Mouse (Mus musculus) kidney, embryonic 16.5 days (tissue): ENCODE measurements at regions not wholly inside any gene's neighbourhood (a gene's known extent, or its start where the extent isn't known, plus 50 kb on each side); places are given as distances from the start of the nearest gene placed in this dataset.
A peak's percentile ranks its signal among the peaks of the same experiment; 100 is the strongest.
"Not testable (repeated sequence)": the region's sequence is repeated elsewhere in the genome, so short reads cannot be mapped to it uniquely, and the experiment has no call there.

Experiments
- ATAC-seq: fragments of 200-750 bp; cut with Nextera tagmentation; 2 replicates; pipeline ENCODE4 v1.8.0; 2017; ENCODE audit warnings: moderate TSS enrichment; ENCODE audit not compliant: low FRiP score, low TSS enrichment
- H3K27ac ChIP-seq: fragments of 300-500 bp; sonication (generic); 2 replicates; pipeline ENCODE4 v1.5.1; 2014; ENCODE audit warnings: low read length
- H3K27me3 ChIP-seq: fragments of 300-500 bp; sonication (generic); 2 replicates; pipeline ENCODE4 v1.6.1; 2014; ENCODE audit warnings: low read length, control low read depth, mixed read lengths; ENCODE audit not compliant: insufficient read depth
- H3K36me3 ChIP-seq: fragments of 300-500 bp; sonication (generic); 2 replicates; pipeline ENCODE4 v1.6.1; 2014; ENCODE audit warnings: low read length, control low read depth, mixed read lengths; ENCODE audit not compliant: insufficient read depth
- H3K4me1 ChIP-seq: fragments of 300-500 bp; sonication (generic); 2 replicates; pipeline ENCODE4 v1.6.1; 2014; ENCODE audit warnings: low read length, control low read depth, mixed read lengths; ENCODE audit not compliant: insufficient read depth
- H3K4me2 ChIP-seq: fragments of 300-500 bp; sonication (generic); replicated peaks from 2 replicates; pipeline ENCODE4 v1.6.1; 2014; ENCODE audit warnings: low read depth, low read length
- H3K4me3 ChIP-seq: fragments of 300-500 bp; sonication (generic); 2 replicates; pipeline ENCODE4 v1.5.1; 2014; ENCODE audit warnings: mild to moderate bottlenecking, low read length
- H3K9ac ChIP-seq: fragments of 300-500 bp; sonication (generic); replicated peaks from 2 replicates; pipeline ENCODE4 v1.6.1; 2014; ENCODE audit warnings: low read length
- H3K9me3 ChIP-seq: fragments of 300-500 bp; sonication (generic); 2 replicates; pipeline ENCODE4 v1.6.1; 2016; ENCODE audit warnings: low read length, control low read depth
- WGBS: fragments of 180-500 bp; shearing (Covaris S2); extraction: QIAGEN DNeasy Blood & Tissue Kit; methylation state at CpG from one replicate; pipeline ENCODE4 v1.1.7; 2014; 5-methylcytosine and 5-hydroxymethylcytosine counted together

- no peaks in the 10 kb centered on the region for H3K9me3 ChIP-seq
- no peak overlapping the region for H3K9ac ChIP-seq
- no peaks in the 10 kb centered on the region for H3K36me3 ChIP-seq
- no peak for ATAC-seq
- no peak overlapping the region for H3K4me3 ChIP-seq
- no peaks in the 10 kb centered on the region for H3K4me1 ChIP-seq
- no peak overlapping the region for H3K27ac ChIP-seq
- no peaks in the 10 kb centered on the region for H3K27me3 ChIP-seq
- no peak overlapping the region for H3K4me2 ChIP-seq
Observed at GRCm38 (mm10) chr1:7671566-7671965, 2863.9 kb downstream of the Gm37988 start.

GRCm38 (mm10) chr1:7709206-7709605 is 2901.5 kb downstream of the Gm37988 start:
- H3K9ac ChIP-seq, H3K9me3 ChIP-seq, H3K4me1 ChIP-seq, H3K36me3 ChIP-seq, H3K4me2 ChIP-seq, H3K27me3 ChIP-seq, H3K4me3 ChIP-seq, H3K27ac ChIP-seq, ATAC-seq: not testable (repeated sequence)
- WGBS, result 82% methylated on average over 6 of the region's 6 CpGs

GRCm38 (mm10) chr1:7732725-7733124 is 2925.0 kb downstream of the Gm37988 start:
- Histone ChIP-seq H3K27ac (no peak overlapping the region), H3K4me1 (no peaks in the 10 kb centered on the region), H3K27me3 (no peaks in the 10 kb centered on the region), H3K9me3 (no peaks in the 10 kb centered on the region), H3K36me3 (no peaks in the 10 kb centered on the region), H3K4me2 (no peak overlapping the region), H3K9ac (no peak overlapping the region), H3K4me3 (no peak overlapping the region)
- ATAC-seq, result no peak
- WGBS, result 49% methylated on average over 1 of the region's 1 CpGs

GRCm38 (mm10) chr1:7737331-7737730 is 2929.6 kb downstream of the Gm37988 start:
- Histone ChIP-seq H3K9ac (no peak overlapping the region), H3K36me3 (no peaks in the 10 kb centered on the region), H3K4me1 (no peaks in the 10 kb centered on the region), H3K27ac (no peak overlapping the region), H3K4me3 (no peak overlapping the region), H3K9me3 (no peaks in the 10 kb centered on the region), H3K4me2 (no peak overlapping the region), H3K27me3 (no peaks in the 10 kb centered on the region)
- 84% methylated on average over 4 of the region's 4 CpGs for WGBS
- no peak for ATAC-seq

GRCm38 (mm10) chr1:7745887-7746286 is 2938.2 kb downstream of the Gm37988 start:
- no peak overlapping the region for H3K9ac ChIP-seq
- H3K9me3 ChIP-seq, result no peaks in the 10 kb centered on the region
- 49% methylated on average over 5 of the region's 5 CpGs for WGBS
- H3K4me3 ChIP-seq, result no peak overlapping the region
- no peak overlapping the region for H3K27ac ChIP-seq
- H3K4me1 ChIP-seq, result no peaks in the 10 kb centered on the region
- H3K36me3 ChIP-seq, result no peaks in the 10 kb centered on the region
- no peaks in the 10 kb centered on the region for H3K27me3 ChIP-seq
- no peak overlapping the region for H3K4me2 ChIP-seq
- ATAC-seq, result no peak

GRCm38 (mm10) chr1:7776720-7777119 is 2969.0 kb downstream of the Gm37988 start:
- no peak for ATAC-seq
- 17% methylated on average over 1 of the region's 1 CpGs for WGBS
- no peaks in the 10 kb centered on the region for H3K36me3 ChIP-seq

GRCm38 (mm10) chr1:7777191-7778044 is 2969.7 kb downstream of the Gm37988 start:
- Histone ChIP-seq H3K4me2 (peak overlapping the region; percentile 31), H3K9me3 (no peaks in the 10 kb centered on the region), H3K4me1 (peaks cover 14% of the 10 kb centered on the region), H3K27me3 (no peaks in the 10 kb centered on the region), H3K36me3 (no peaks in the 10 kb centered on the region), H3K27ac (0 out of 2 replicates have a peak overlapping the region, but pooled peaks have one; percentile 38), H3K4me3 (no peak overlapping the region), H3K9ac (no peak overlapping the region)
- ATAC-seq, result peak; percentile 92
- WGBS, result 4% methylated on average over 11 of the region's 11 CpGs

More at GRCm38 (mm10) chr1:7776720-7777119, 2969.0 kb downstream of the Gm37988 start:
- H3K4me1 ChIP-seq, result peaks cover 14% of the 10 kb centered on the region
- no peak overlapping the region for H3K4me3 ChIP-seq
- H3K9ac ChIP-seq, result no peak overlapping the region
- H3K27me3 ChIP-seq, result no peaks in the 10 kb centered on the region
- no peak overlapping the region for H3K27ac ChIP-seq
- H3K9me3 ChIP-seq, result no peaks in the 10 kb centered on the region
- H3K4me2 ChIP-seq, result no peak overlapping the region

GRCm38 (mm10) chr1:7778045-7778565 is 2970.4 kb downstream of the Gm37988 start:
- H3K9me3 ChIP-seq, H3K27me3 ChIP-seq, H3K4me2 ChIP-seq, H3K27ac ChIP-seq, H3K4me3 ChIP-seq, H3K9ac ChIP-seq, H3K36me3 ChIP-seq: not testable (repeated sequence)
- peaks cover 14% of the 10 kb centered on the region for H3K4me1 ChIP-seq
- ATAC-seq, result peak; percentile 62; the same call in 1 of the 2 replicates
- 4% methylated on average over 5 of the region's 5 CpGs for WGBS

- peaks cover 14% of the 10 kb centered on the region for H3K4me1 ChIP-seq
- H3K27me3 ChIP-seq, result no peaks in the 10 kb centered on the region
- no peak overlapping the region for H3K27ac ChIP-seq
- no peaks in the 10 kb centered on the region for H3K9me3 ChIP-seq
- no peaks in the 10 kb centered on the region for H3K36me3 ChIP-seq
- no peak overlapping the region for H3K4me2 ChIP-seq
- ATAC-seq, result no peak
- H3K4me3 ChIP-seq, result no peak overlapping the region
- no peak overlapping the region for H3K9ac ChIP-seq
- 39% methylated on average over 2 of the region's 2 CpGs for WGBS
Observed at GRCm38 (mm10) chr1:7778657-7779056, 2971.0 kb downstream of the Gm37988 start.

GRCm38 (mm10) chr1:7823969-7824368 is 3016.3 kb downstream of the Gm37988 start:
- no peak for ATAC-seq
- Histone ChIP-seq H3K27me3 (no peaks in the 10 kb centered on the region), H3K4me3 (no peak overlapping the region), H3K9ac (no peak overlapping the region), H3K4me1 (no peaks in the 10 kb centered on the region), H3K27ac (no peak overlapping the region), H3K4me2 (no peak overlapping the region), H3K9me3 (no peaks in the 10 kb centered on the region), H3K36me3 (no peaks in the 10 kb centered on the region)
- WGBS, result 89% methylated on average over 2 of the region's 2 CpGs
